Mouse (Mus musculus) limb, embryonic 14.5 days (tissue): ENCODE measurements at regions not wholly inside any gene's neighbourhood (a gene's known extent, or its start where the extent isn't known, plus 50 kb on each side); places are given as distances from the start of the nearest gene placed in this dataset.

Experiments
- ATAC-seq: fragments of 200-750 bp; cut with Nextera tagmentation; 2 replicates; pipeline ENCODE4 v1.8.0; 2017; ENCODE audit warnings: low read depth, moderate number of reproducible peaks, moderate TSS enrichment; ENCODE audit not compliant: low FRiP score
- DNase-seq: peaks from one replicate; pipeline ENCODE4 v3.0.0-alpha.2; 2015; ENCODE audit warnings: low spot score
- H3K27ac ChIP-seq: fragments of 300-500 bp; sonication (generic); replicated peaks from 2 replicates; pipeline ENCODE4 v1.5.1; 2014; ENCODE audit warnings: low read depth, mild to moderate bottlenecking, low read length, moderate library complexity, mixed read lengths
- H3K27me3 ChIP-seq: fragments of 300-500 bp; sonication (generic); 2 replicates; pipeline ENCODE4 v1.6.1; 2014; ENCODE audit warnings: low read length, mixed read lengths; ENCODE audit not compliant: control insufficient read depth, insufficient read depth
- H3K36me3 ChIP-seq: fragments of 300-500 bp; sonication (generic); 2 replicates; pipeline ENCODE4 v1.6.1; 2014; ENCODE audit warnings: mild to moderate bottlenecking, low read length, moderate library complexity, mixed read lengths; ENCODE audit not compliant: control insufficient read depth, insufficient read depth
- H3K4me1 ChIP-seq: fragments of 300-500 bp; sonication (generic); 2 replicates; pipeline ENCODE4 v1.6.1; 2014; ENCODE audit warnings: antibody characterized with exemption, low read length, mixed read lengths; ENCODE audit not compliant: control insufficient read depth, insufficient read depth
- H3K4me2 ChIP-seq: fragments of 300-500 bp; sonication (generic); replicated peaks from 2 replicates; pipeline ENCODE4 v1.6.1; 2014; ENCODE audit warnings: low read depth, mild to moderate bottlenecking, low read length, moderate library complexity; ENCODE audit not compliant: severe bottlenecking
- H3K4me3 ChIP-seq: fragments of 300-500 bp; sonication (generic); replicated peaks from 2 replicates; pipeline ENCODE4 v1.5.1; 2014; ENCODE audit warnings: low read length
- H3K9ac ChIP-seq: fragments of 300-500 bp; sonication (generic); 2 replicates; pipeline ENCODE4 v1.6.1; 2014; ENCODE audit warnings: mild to moderate bottlenecking, low read depth, low read length, moderate library complexity; ENCODE audit not compliant: severe bottlenecking
- H3K9me3 ChIP-seq: fragments of 300-500 bp; sonication (generic); 2 replicates; pipeline ENCODE4 v1.6.1; 2016; ENCODE audit warnings: low read length; ENCODE audit not compliant: control insufficient read depth
- POLR2A ChIP-seq: fragments of 200-500 bp; IDR thresholded peaks from 2 replicates; pipeline ENCODE4 v1.8.0; 2012; ENCODE audit warnings: inconsistent platforms, mild to moderate bottlenecking, moderate library complexity, borderline replicate concordance; ENCODE audit not compliant: insufficient read depth, insufficient read length; ENCODE audit errors: extremely low read depth
- whole genome bisulfite sequencing: fragments of 180-500 bp; shearing (Covaris S2); extraction: QIAGEN DNeasy Blood & Tissue Kit; methylation state at CpG from one replicate; pipeline ENCODE4 v1.1.7; 2014; 5-methylcytosine and 5-hydroxymethylcytosine counted together

DNA sequence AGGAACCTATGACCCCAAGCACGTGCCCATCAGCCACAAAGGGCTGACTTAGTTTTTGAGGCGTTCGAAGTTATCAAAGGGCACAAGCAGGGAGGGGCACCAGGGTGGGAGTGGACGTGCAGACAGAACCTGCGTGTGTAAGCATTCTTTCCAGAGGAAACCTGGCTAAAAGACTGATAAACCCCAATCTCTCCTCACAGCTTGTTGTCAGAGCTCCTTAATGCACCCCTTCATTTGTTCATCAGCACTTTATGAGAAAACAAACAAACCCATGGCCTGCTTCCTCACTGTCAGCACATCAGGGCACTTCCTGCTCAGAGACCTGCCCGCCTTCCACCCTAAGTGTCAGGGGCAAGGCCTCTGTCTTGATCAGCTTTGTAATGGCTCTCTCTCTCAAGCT is 76.6 kb upstream of the Srd5a3 start:
- no peak overlapping the region for H3K27ac ChIP-seq
- no peak overlapping the region for H3K4me3 ChIP-seq
- no peak for ATAC-seq
- TF ChIP-seq POLR2A: no peak
- no peaks in the 10 kb centered on the region for H3K4me1 ChIP-seq
- no peaks in the 10 kb centered on the region for H3K27me3 ChIP-seq
- DNase-seq: no peak
- no peak overlapping the region for H3K9ac ChIP-seq
- no peaks in the 10 kb centered on the region for H3K9me3 ChIP-seq
- WGBS: 60% methylated on average over 6 of the region's 6 CpGs
- H3K4me2 ChIP-seq: no peak overlapping the region
- H3K36me3 ChIP-seq: no peaks in the 10 kb centered on the region

GRCm38 (mm10) chr5:76058011-76058410 is 79.8 kb upstream of the Kdr start:
- no peak overlapping the region for H3K4me3 ChIP-seq

DNA sequence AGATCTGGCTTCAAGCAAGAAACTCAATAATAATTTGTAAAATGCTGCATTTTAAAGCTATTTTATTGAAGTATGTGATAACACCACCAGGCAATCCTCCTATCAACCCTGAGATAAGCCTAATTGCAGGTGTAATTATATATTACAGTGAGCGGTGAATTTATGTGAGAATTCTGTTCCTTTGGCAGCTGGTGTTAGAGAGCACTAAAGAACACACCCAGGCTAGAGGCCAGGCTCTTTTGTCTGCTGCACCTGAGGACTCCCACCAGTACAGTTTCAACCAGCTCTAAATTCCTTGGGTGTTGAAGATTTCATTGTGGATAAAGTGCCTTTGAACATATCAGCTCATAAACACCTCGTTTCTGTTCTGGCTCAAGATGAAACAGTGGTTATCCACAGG is 77.6 kb upstream of the Kdr start:
- WGBS: 25% methylated on average over 2 of the region's 2 CpGs

More at GRCm38 (mm10) chr5:76058011-76058410, 79.8 kb upstream of the Kdr start:
- H3K4me1 ChIP-seq: no peaks in the 10 kb centered on the region
- no peak for DNase-seq
- WGBS: 83% methylated on average over 7 of the region's 7 CpGs
- no peaks in the 10 kb centered on the region for H3K9me3 ChIP-seq
- no peak overlapping the region for H3K4me2 ChIP-seq
- H3K27ac ChIP-seq: no peak overlapping the region
- no peaks in the 10 kb centered on the region for H3K36me3 ChIP-seq
- no peak for TF ChIP-seq POLR2A
- no peak for ATAC-seq
- no peaks in the 10 kb centered on the region for H3K27me3 ChIP-seq
- H3K9ac ChIP-seq: no peak overlapping the region

GRCm38 (mm10) chr5:76052782-76053181 is 74.5 kb upstream of the Kdr start:
- H3K9me3 ChIP-seq: no peaks in the 10 kb centered on the region
- H3K4me1 ChIP-seq: no peaks in the 10 kb centered on the region
- no peak overlapping the region for H3K4me2 ChIP-seq
- H3K4me3 ChIP-seq: no peak overlapping the region
- H3K36me3 ChIP-seq: no peaks in the 10 kb centered on the region
- ATAC-seq (no peak), DNase-seq (no peak)
- WGBS: 88% methylated on average over 1 of the region's 1 CpGs
- H3K9ac ChIP-seq: no peak overlapping the region
- H3K27ac ChIP-seq: no peak overlapping the region
- TF ChIP-seq POLR2A: no peak
- no peaks in the 10 kb centered on the region for H3K27me3 ChIP-seq

More for the DNA sequence above, 77.6 kb upstream of the Kdr start:
- Histone ChIP-seq H3K27ac (no peak overlapping the region), H3K4me3 (no peak overlapping the region), H3K9me3 (no peaks in the 10 kb centered on the region), H3K27me3 (no peaks in the 10 kb centered on the region), H3K9ac (no peak overlapping the region), H3K4me1 (no peaks in the 10 kb centered on the region), H3K4me2 (no peak overlapping the region), H3K36me3 (no peaks in the 10 kb centered on the region)
- ATAC-seq (no peak), DNase-seq (no peak)
- no peak for TF ChIP-seq POLR2A

- H3K4me3 ChIP-seq: no peak overlapping the region
- 90% methylated on average over 2 of the region's 2 CpGs for WGBS
- H3K4me2 ChIP-seq: no peak overlapping the region
- no peak overlapping the region for H3K27ac ChIP-seq
- ATAC-seq (no peak), DNase-seq (no peak)
- no peaks in the 10 kb centered on the region for H3K4me1 ChIP-seq
- no peaks in the 10 kb centered on the region for H3K27me3 ChIP-seq
- no peak for TF ChIP-seq POLR2A
- H3K9ac ChIP-seq: no peak overlapping the region
- no peaks in the 10 kb centered on the region for H3K36me3 ChIP-seq
- no peaks in the 10 kb centered on the region for H3K9me3 ChIP-seq
Observed at GRCm38 (mm10) chr5:76051658-76052057, 73.4 kb upstream of the Kdr start.

GRCm38 (mm10) chr5:76048103-76048874 is 70.0 kb upstream of the Kdr start:
- Histone ChIP-seq H3K27me3 (no peaks in the 10 kb centered on the region), H3K9me3 (no peaks in the 10 kb centered on the region), H3K4me3 (no peak overlapping the region), H3K27ac (no peak overlapping the region), H3K4me2 (no peak overlapping the region), H3K36me3 (no peaks in the 10 kb centered on the region), H3K4me1 (peaks cover 9% of the 10 kb centered on the region), H3K9ac (no peak overlapping the region)
- no peak for TF ChIP-seq POLR2A
- ATAC-seq: 0 out of 2 replicates have a peak, but pooled peaks have one; percentile 53
- 64% methylated on average over 9 of the region's 9 CpGs for WGBS
- DNase-seq: peak; percentile 63
